Mouse (Mus musculus) heart, postnatal 0 days (tissue): ENCODE measurements around the gene Pik3ip1.

Experiments
- CTCF ChIP-seq: IDR thresholded peaks from 2 replicates; pipeline ENCODE4 v1.5.1; 2016; ENCODE audit warnings: antibody characterized with exemption, control low read depth, low read depth
- EP300 ChIP-seq: IDR thresholded peaks from 2 replicates; pipeline ENCODE4 v1.6.1; 2016; ENCODE audit warnings: antibody characterized with exemption, low read depth

DNA sequence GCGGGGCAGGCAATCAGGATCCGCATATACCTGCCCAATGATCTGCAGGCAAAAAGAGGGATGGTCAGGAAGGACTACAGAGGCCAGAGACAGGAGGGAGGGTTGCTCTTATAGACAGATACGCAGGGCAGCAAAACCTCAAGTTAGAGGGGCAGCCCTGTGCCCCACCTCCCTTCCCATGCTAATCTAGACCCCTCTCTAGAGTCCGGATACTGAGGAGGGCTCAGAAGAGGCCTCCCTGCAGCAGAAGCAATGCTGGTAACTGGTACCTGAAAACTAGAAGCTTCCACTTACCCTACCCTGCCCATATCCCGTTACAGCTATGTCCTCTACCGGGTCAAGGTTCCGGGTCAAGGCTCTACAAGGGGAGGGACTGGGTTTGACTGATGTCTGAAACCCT, 16.1 kb downstream of the Pik3ip1 start:
- TF ChIP-seq CTCF (no peak), EP300 (no peak)
